Mouse (Mus musculus) stomach, postnatal 0 days (tissue): Measurements from ENCODE around the gene Pdzd2. TPM values are rescaled to one million over a fixed set of nuclear protein-coding genes. Genes with fewer than 3 reads are reported as not detected.

Experiments used
- ATAC-seq: fragments of 200-750 bp; cut with Nextera tagmentation; 2 replicates; pipeline ENCODE4 v1.8.0; 2017; ENCODE audit not compliant: low FRiP score, low TSS enrichment
- DNase-seq: peaks from one replicate; pipeline ENCODE4 v3.0.0-alpha.2; 2016; ENCODE audit warnings: low spot score
- H3K27ac ChIP-seq: fragments of 300-500 bp; sonication (generic); replicated peaks from 2 replicates; pipeline ENCODE4 v1.5.1; 2014; ENCODE audit warnings: mild to moderate bottlenecking, control low read depth
- H3K27me3 ChIP-seq: fragments of 300-500 bp; sonication (generic); 2 replicates; pipeline ENCODE4 v1.6.1; 2014; ENCODE audit warnings: low read length; ENCODE audit not compliant: control insufficient read depth, insufficient read depth
- H3K36me3 ChIP-seq: fragments of 300-500 bp; sonication (generic); 2 replicates; pipeline ENCODE4 v1.6.1; 2014; ENCODE audit warnings: low read length, mixed read lengths; ENCODE audit not compliant: control insufficient read depth, insufficient read depth
- H3K4me1 ChIP-seq: fragments of 300-500 bp; sonication (generic); replicated peaks from 2 replicates; pipeline ENCODE4 v1.6.1; 2014; ENCODE audit warnings: antibody characterized with exemption; ENCODE audit not compliant: control insufficient read depth, insufficient read depth
- H3K4me2 ChIP-seq: fragments of 300-500 bp; sonication (generic); replicated peaks from 2 replicates; pipeline ENCODE4 v1.6.1; 2014; ENCODE audit warnings: low read depth, mild to moderate bottlenecking, control low read depth, moderate library complexity
- H3K4me3 ChIP-seq: fragments of 300-500 bp; sonication (generic); 2 replicates; pipeline ENCODE4 v1.5.1; 2014; ENCODE audit warnings: low read depth, low read length, control low read depth
- H3K9ac ChIP-seq: fragments of 300-500 bp; sonication (generic); 2 replicates; pipeline ENCODE4 v1.6.1; 2014; ENCODE audit warnings: mild to moderate bottlenecking, low read length, control low read depth, mixed read lengths
- H3K9me3 ChIP-seq: fragments of 300-500 bp; sonication (generic); 2 replicates; pipeline ENCODE4 v1.6.1; 2016; ENCODE audit warnings: low read length; ENCODE audit not compliant: control insufficient read depth
- CTCF ChIP-seq: IDR thresholded peaks from 2 replicates; pipeline ENCODE4 v1.5.1; 2016; ENCODE audit warnings: antibody characterized with exemption, low read depth, mild to moderate bottlenecking, moderate library complexity
- EP300 ChIP-seq: optimal IDR thresholded peaks from 2 replicates; pipeline ENCODE3; 2016; ENCODE audit warnings: antibody characterized with exemption
- WGBS: fragments of 180-500 bp; shearing (Covaris S2); extraction: QIAGEN DNeasy Blood & Tissue Kit; methylation state at CpG from one replicate; pipeline ENCODE4 v1.1.7; 2014; 5-methylcytosine and 5-hydroxymethylcytosine counted together
- polyA plus RNA-seq: library from polyadenylated mRNA; unstranded; fragments of >200 nt; fragmentation: Nextera tagmentation; extraction: Ambion mirVana; gene quantifications from 2 replicates; pipeline ENCODE4 v1.2.1, GENCODE M21; 2015

Pdzd2 gene
- polyA plus RNA-seq, 1 experiment from 2014 or later = 19.1 TPM

- TF ChIP-seq EP300 (no peak), CTCF (no peak)
- Histone ChIP-seq H3K9me3 (no peaks in the 10 kb centered on the region), H3K4me2 (no peak overlapping the region), H3K4me3 (no peak overlapping the region), H3K27me3 (no peaks in the 10 kb centered on the region), H3K27ac (no peak overlapping the region), H3K9ac (no peak overlapping the region), H3K36me3 (no peaks in the 10 kb centered on the region), H3K4me1 (no peaks in the 10 kb centered on the region)
- ATAC-seq (no peak), DNase-seq (no peak)
- 91% methylated on average over 3 of the region's 3 CpGs for WGBS
These were observed 29.7 kb downstream of the Pdzd2 start for GRCm38 (mm10) chr15:12710036-12710435.

- no peaks in the 10 kb centered on the region for H3K36me3 ChIP-seq
- no peak for ATAC-seq
- no peak for TF ChIP-seq CTCF
- TF ChIP-seq EP300 = no peak
- 7% methylated on average over 1 of the region's 1 CpGs for WGBS
- no peaks in the 10 kb centered on the region for H3K4me1 ChIP-seq
- no peaks in the 10 kb centered on the region for H3K9me3 ChIP-seq
- H3K9ac ChIP-seq = no peak overlapping the region
- no peaks in the 10 kb centered on the region for H3K27me3 ChIP-seq
- no peak overlapping the region for H3K27ac ChIP-seq
- H3K4me2 ChIP-seq = no peak overlapping the region
- DNase-seq = no peak
- H3K4me3 ChIP-seq = no peak overlapping the region
These were observed 31.4 kb downstream of the Pdzd2 start for GRCm38 (mm10) chr15:12708297-12708696.

- Histone ChIP-seq H3K4me3 (no peak overlapping the region), H3K4me2 (no peak overlapping the region), H3K9me3 (no peaks in the 10 kb centered on the region), H3K9ac (no peak overlapping the region), H3K36me3 (no peaks in the 10 kb centered on the region), H3K4me1 (no peaks in the 10 kb centered on the region), H3K27me3 (no peaks in the 10 kb centered on the region), H3K27ac (no peak overlapping the region)
- TF ChIP-seq EP300 = no peak
- TF ChIP-seq CTCF = no peak
- WGBS = 71% methylated on average over 3 of the region's 3 CpGs
- DNase-seq (no peak), ATAC-seq (no peak)
These were observed 32.8 kb downstream of the Pdzd2 start for GRCm38 (mm10) chr15:12706902-12707301.

GRCm38 (mm10) chr15:12700367-12700766 lies 39.4 kb downstream of the Pdzd2 start:
- Histone ChIP-seq H3K27ac (no peak overlapping the region), H3K36me3 (no peaks in the 10 kb centered on the region), H3K9ac (no peak overlapping the region), H3K27me3 (no peaks in the 10 kb centered on the region), H3K9me3 (no peaks in the 10 kb centered on the region), H3K4me1 (no peaks in the 10 kb centered on the region), H3K4me2 (no peak overlapping the region), H3K4me3 (no peak overlapping the region)
- 65% methylated on average over 9 of the region's 9 CpGs for WGBS
- no peak for TF ChIP-seq EP300
- TF ChIP-seq CTCF = no peak
- DNase-seq = no peak
- ATAC-seq = no peak

GRCm38 (mm10) chr15:12697741-12698140 lies 42.0 kb downstream of the Pdzd2 start:
- H3K27ac ChIP-seq = no peak overlapping the region
- WGBS = 56% methylated on average over 7 of the region's 7 CpGs
- no peak overlapping the region for H3K4me3 ChIP-seq
- H3K4me2 ChIP-seq = no peak overlapping the region
- no peaks in the 10 kb centered on the region for H3K9me3 ChIP-seq
- TF ChIP-seq CTCF (no peak), EP300 (no peak)
- no peaks in the 10 kb centered on the region for H3K27me3 ChIP-seq
- H3K9ac ChIP-seq = no peak overlapping the region
- H3K36me3 ChIP-seq = no peaks in the 10 kb centered on the region
- ATAC-seq (no peak), DNase-seq (no peak)
- H3K4me1 ChIP-seq = no peaks in the 10 kb centered on the region

- Histone ChIP-seq H3K4me2 (no peak overlapping the region), H3K4me1 (no peaks in the 10 kb centered on the region), H3K9me3 (no peaks in the 10 kb centered on the region), H3K27ac (no peak overlapping the region), H3K36me3 (no peaks in the 10 kb centered on the region), H3K9ac (no peak overlapping the region), H3K27me3 (no peaks in the 10 kb centered on the region), H3K4me3 (no peak overlapping the region)
- WGBS = 59% methylated on average over 8 of the region's 8 CpGs
- TF ChIP-seq EP300 (no peak), CTCF (no peak)
- ATAC-seq (no peak), DNase-seq (no peak)
These were observed 42.8 kb downstream of the Pdzd2 start for GRCm38 (mm10) chr15:12696889-12697288.
